Mouse (Mus musculus): ENCODE data around the gene Ank2.
"Not testable (repeated sequence)": the region's sequence is repeated elsewhere in the genome, so short reads cannot be mapped to it uniquely, and the experiment has no call there.

The Ank2 gene

DNA sequence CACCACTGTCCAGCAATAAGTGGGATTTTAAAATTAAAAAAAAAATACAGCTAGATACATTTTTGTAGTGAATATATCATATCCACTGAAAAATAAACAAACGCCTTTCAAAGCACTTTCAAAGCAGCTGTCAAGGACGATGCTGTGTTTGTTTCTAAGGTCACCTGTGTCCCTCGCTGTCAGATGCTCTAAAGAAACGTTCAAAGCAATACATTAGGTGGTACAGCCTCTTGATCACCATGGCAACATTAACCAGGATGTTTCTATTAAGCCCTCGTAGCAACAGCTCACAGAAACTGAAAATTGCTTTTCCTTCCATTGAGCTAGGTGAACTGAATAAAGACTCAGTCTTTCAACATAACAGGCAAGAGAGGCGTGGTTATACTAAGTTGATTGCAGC lies 17.5 kb downstream of the Ank2 start:
- no peak for DNase-seq

DNA sequence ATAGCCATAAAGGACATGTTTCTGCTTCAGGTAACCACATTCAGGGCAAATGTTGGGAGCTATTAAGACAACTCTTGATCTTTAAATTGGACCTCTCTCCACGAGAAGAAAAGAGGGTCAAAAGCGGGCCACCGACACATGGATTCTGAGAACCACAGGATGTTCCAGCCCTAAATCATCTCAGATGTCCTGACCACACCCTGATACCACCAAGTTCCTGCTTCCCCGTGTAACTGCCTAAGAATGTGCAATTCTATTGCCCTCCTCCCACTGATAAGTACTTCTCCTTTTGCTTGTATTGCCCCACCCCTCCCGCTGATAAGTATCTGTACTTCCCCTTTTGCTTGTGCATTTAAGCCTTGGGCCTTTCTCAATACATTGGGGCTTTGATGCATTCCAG lies 18.8 kb downstream of the Ank2 start:
- not testable (repeated sequence) for DNase-seq

DNA sequence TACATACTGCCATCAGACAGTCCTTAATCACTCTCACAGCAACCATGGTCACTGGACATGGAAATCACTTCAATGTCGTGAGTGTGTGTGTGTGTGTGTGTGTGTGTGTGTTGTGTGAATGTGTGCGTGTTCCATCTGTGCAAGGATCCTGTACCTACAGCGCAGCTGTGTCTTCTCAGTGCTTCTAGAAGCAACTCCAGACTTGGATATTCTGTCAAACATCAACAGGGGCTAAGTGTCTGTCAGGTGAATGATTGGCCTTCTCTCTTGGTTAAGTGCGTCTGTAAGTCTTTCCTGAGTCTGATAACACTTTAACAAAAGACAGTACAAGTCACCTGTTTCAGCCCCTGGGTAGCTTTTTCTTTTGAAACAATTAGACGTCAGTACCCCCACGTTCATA lies 25.0 kb downstream of the Ank2 start:
- DNase-seq = no peak

DNA sequence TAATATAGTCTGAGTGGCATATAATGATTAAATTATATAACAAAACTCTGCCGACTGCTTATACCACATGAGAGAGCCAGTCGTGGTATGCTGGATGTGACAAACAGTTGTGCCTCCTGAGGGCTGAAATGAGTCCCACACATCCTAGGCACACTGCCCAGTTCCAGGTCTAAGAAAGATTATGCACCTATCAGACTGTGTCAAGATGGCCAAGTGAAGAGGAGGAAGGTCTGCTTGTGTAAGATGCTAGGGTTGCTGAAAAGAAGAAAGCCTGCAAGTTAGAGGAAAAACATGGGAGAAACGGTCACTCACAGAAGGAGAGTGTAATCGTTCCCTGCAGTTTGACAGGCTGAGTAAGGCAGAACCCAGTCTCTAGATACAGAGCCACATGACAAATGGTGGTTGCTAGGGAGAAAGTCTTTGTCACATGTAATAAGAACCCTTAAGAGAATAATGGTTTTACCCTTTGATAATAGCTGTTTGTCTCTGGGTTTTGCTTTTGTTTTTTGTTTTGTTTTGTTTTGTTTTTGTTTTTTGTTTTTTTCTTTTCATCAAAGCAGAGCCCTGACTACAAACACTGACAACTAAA lies 29.9 kb downstream of the Ank2 start:
- no peak for DNase-seq

DNA sequence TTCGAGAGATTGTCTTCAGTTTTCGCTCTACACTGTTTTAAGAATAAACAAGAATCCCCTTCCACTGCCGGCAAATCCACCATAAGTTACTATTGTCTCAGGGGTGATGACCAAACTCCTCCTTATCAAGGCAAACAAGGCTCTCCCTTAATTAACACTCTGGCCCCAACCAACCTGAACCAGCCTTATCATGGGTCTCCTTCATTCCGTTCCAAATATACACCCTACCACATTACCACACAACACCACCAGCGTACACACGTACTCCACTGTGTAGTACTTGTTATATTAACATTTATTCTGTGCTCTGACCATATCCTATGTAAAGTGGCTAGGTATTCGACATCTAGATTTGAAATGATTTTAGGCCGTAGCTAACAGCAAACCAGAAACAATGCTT lies 30.6 kb downstream of the Ank2 start:
- no peak for DNase-seq

DNA sequence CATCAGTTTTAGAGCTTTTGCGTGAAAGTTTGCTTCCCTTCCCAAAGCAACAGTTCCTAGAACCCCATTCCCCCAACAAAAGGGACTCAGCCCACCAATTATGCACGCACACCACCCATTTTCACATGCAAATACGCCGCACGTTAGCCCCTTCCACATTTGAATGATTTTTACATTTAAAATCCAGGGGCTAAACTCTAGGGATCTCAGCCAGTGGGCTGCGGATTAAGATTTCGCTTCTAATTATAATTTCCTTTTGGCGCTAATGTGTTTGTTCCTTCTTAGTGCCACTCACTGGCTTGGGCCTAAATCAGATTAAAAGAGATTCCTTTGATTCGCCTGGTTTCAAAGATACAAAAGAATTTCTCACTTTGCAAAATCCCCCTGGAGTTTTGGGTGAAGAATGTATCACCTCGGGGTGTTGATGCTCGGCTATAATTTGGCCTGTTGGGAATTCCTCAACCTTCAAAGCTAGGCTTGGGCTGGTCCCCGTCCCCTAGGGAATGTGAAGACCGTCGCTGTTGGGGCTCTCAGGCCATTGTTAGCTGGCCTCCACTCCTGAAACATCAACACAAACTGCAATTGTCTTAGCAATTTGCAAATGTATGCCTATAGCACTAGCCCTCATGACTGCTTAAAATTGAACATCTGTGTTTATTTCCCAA lies 35.2 kb downstream of the Ank2 start:
- DNase-seq = no peak

DNA sequence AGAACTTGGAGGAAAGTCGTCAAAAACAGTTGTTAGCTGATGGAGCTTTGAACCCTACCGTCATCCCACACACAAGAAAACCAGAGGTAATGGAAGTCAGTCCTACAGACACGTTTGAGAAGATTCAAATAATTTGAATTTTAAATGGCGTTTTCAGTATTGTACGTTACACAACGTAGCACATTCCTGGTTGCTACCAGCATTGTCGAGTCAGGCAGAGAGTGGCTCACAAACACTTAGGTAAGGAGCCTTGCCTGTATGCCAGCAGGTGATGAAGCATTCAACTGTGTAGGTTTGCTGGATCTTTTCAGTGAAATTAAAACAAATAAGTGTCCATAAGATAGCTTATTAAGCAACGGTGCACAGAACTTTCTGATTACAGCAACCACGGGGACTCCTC lies 36.0 kb downstream of the Ank2 start:
- no peak for DNase-seq

DNA sequence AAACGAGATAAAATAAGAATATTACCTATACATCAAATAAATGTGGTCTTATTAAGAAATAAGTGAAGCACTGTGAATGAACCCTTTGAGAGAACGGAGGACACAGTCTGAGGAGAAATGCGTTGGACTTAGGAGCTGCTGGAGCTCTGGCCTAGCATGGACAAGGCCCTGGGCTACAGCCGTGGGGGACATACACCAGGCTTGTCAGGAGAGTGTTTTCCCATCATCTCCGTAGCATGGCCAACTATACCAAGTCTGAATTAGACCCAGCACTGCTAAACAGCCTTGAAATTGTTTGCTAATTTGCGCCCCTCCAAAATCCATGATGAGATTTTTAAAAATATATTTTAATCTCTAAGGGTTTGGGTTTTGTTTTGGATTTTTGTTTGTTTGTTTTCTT lies 36.7 kb downstream of the Ank2 start:
- DNase-seq = no peak

DNA sequence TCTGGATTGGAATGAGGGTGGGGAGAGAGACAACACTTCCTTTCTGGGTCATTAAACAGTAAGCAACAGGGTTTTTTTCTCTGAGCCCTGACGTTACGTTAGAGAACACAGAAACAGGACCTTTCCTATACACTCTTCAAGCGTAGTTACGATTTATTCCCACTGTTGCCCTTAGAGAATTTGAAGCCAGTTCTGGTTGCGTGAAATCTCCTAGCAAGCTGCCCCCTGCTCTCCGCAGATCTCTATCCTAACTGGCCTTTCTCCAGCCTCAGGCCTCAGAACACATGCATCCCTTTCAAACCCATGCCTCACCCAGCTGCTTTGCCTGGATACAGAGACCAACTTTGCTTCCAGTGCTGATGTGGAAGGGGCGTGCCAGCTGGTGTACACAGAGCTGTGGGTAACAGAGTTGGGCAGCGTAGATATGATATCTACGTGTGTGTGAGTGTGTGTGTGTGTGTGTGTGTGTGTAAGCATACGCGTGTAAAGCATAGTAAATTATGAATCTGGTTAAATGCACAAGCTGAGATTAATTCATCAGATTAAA lies 38.2 kb downstream of the Ank2 start:
- no peak for DNase-seq

DNA sequence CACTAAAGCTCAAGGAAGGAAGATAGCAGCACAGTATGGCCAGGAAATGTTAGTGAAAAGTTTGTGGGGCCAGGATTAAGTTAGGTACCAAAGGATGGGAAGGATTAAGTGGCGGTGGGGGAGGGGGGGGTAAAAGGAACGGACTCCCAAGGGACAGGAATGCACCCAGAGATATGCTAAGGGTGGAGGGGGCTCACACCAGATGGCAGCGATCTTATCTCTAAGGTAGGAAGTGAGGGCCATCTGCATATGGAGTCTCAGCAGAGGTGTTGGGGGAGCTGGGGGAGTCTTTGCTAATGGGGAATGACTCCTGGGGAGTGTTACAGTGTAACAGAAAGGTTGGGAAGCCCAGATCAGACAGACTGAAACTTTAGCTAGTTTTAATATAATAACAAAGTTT lies 39.3 kb downstream of the Ank2 start:
- DNase-seq = no peak

DNA sequence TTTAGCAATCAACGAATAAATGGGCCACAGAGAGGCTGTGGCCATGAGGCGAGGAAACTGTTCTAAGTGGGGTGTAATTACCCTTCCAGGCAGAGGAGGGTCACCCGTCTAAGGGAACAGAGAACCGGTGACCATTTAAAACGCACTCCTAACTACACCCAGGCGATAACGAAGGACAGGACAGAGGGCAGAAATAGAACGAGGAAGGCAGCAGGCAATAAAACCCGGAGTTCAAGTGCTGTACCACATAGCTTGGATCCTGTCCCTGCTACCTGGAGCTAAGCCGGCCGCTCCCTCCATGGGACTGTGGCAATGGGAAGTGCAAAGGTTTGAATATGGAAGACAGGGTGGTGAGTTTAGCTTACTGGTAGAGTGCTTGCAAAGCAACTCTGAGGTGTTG lies 40.2 kb downstream of the Ank2 start:
- DNase-seq = no peak

DNA sequence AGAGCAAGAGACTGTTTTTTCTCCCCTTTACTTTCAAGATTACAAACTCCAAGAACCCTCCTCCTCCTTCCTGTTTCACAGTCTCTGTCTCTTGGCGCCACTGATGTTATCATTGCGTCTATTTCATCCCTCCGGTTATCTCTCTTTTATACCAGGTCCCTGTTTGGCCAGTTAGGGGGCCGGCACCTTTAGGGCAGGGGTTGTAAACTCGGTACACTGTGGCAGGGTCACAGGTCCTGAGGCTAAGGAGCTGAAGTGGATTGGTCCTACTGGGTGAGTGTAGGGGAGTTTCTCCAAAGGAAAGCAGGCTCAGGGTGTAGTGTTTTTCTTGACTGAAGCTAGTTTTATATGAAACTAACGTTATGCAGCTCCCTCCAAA lies 40.7 kb downstream of the Ank2 start:
- DNase-seq = no peak

DNA sequence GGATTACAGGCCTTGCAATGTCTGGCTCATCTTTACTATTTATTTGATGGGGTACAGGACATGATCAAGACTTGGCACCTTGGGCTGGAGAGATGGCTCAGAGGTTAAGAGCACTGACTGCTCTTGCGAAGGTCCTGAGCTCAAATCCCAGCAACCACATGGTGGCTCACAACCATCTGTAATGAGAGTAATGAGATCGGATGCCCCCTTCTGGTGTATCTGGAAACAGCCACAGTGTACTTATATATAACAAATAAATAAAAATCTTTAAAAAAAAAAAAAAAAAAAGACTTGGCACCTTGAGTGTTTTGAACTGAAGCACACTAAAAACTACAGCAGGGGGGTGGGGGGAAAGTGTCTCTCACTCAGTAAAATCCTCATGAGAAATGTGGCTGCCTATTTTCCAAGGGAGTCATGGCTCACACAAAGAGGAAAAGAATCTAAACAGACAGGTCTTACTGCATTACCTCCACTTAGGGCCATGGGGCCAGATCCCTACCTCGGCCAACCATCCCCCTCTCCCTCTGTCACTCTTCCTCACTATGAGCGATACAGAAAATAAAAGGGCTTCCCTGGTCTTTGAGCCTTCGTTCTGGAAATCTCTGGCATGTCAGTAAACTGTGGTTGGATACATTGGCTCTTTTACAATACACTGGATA lies 41.3 kb downstream of the Ank2 start:
- no peak for DNase-seq

DNA sequence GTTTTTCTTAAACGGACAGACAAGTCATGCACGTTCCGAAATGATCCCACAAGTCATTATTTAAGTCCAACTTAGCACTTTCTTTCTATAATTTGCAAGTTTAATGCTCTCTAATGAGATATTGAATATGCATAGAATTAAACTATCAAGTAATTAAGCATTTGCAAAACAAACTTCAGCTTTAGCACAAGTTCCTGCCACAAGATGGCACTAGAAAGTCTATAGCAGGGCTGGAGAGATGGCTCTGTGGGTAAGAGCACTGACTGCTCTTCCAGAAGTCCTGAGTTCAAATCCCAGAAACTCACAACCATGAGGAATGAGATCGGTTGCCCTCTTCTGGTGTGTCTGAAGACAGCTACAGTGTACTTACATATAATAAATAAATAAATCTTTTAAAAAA lies 45.4 kb downstream of the Ank2 start:
- DNase-seq = no peak

DNA sequence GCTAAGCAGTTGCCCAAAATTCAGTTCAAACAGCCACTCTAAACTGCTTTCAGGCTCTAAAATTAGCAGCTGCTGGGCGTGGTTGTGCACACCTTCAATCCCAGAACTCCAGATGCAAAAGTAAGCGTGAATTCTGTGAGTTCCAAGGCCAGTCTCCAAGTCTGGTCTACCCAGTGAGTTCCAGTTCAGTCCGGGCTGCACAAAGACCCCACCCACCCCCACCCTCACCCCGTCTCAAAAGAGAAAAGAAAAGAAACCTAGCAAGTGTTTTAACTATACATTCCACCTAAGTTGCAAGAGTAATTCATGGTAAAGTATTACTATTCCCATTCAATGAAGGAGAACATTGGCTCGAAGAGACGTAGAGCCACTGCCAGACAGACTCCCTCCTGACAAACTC lies 45.9 kb downstream of the Ank2 start:
- no peak for DNase-seq

DNA sequence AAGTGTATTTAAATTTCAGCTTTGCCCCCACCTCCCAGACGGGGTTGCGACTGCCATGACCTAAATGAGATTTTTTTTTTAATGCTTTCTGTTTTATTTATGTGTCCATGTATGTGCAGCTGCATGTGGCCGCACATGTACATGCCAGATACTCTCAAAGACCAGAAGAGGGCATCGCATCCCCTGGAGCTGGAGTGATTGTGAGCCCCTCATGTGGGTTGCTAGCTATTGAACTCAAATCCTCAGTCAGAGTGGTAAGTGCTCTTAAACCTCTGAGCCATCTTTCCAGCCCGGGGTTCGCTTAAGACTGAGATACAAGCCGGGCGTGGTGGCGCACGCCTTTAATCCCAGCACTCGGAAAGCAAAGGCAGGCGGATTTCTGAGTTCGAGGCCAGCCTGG lies 46.9 kb downstream of the Ank2 start:
- no peak for DNase-seq

DNA sequence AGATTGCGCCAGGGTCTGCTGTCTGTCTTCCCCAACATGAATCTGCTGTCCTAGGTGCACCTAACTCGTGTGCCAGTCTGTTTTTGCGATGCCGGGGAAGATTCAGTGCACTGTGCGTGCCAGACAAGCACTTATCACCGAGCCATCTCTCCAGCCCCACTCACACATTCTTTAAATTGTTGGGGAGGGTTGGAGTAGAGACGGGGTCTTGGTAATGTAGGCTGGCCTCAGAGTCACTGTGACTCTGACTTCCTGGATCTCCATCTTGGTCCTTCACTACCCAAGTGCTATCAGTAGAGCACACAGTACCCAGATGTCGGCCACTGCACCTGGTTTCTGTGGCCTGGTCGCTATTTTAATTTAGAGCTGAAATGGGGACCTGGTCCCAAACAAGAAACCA lies 47.4 kb downstream of the Ank2 start:
- no peak for DNase-seq

DNA sequence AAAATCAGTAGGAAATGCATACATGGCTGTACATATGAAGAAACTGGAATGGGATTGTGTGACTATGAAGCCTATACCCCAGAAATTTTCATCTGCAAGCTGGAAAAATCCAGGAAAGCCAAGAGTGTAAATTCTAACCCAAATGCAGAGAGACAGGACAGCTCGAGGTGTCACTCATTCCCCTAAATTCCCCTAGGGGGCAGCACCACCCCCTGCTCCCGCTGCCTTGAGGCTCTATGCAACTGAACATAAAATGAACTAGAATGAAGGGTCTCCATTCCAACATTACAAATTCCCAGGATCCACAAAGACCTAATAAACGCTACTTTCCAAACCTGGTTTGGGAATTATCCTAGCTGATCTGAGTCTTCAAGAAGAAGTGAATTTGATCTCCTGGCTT lies 48.1 kb downstream of the Ank2 start:
- peak in 1 of 2 experiments; percentile 28 for DNase-seq

DNA sequence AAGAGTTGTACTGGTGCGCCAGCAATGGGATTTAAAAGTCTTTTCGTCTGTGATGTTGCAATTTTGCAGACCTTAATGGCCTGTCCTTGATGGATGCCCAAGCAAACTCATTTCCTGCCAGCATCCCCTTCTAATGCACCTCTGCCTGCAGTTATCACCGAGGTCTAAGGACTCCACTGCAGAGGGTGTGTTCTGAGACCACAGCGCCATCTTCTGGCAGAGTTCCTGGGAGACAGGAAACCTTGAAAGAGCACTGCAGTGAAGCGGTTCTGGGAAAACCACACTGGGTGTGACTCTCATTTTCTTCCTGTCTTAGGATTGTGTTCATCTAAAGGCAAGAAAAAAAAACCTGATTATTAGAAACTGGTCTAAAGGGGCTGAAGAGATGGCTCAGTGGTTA lies 53.0 kb downstream of the Ank2 start:
- DNase-seq = peak; percentile 27 to 41

DNA sequence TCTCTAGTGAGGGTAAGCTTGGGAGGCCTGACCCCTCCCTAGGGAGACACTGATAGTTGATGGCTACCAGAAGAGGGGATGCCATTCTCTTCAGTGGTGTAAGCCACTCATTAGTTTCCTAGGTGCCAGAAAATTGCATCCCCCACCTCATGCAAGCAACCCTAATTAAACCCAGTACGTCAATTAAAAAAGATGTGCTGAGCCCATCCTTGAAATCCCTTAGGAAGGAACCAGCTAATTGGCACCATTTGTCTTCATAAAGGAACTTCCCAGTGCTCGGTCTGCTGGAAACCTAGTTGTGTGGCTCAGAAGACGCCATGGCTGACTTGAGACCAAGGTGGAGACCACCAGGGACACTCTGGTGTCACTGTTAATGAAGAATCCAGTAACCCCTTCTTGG lies 65.9 kb downstream of the Ank2 start:
- no peak for DNase-seq

DNA sequence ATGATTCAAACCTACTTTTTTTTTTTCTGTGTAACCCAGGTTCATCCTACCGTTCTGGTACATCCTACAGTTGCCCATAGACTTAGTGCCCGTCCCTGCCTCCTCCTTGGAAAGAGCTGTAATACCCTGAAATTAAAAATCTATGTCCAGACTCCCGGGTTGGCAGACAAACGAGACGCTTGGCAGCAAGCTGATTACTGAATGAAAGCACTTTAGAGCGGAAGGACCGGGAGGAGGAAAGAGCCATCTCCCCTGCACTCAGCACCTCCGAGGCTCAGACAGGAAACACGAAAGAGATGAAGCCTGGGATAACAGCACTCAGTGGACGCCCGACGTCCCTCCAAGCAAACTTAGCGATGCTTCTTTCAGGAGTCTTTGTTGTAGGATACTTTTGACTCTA lies 69.3 kb downstream of the Ank2 start:
- no peak for DNase-seq

DNA sequence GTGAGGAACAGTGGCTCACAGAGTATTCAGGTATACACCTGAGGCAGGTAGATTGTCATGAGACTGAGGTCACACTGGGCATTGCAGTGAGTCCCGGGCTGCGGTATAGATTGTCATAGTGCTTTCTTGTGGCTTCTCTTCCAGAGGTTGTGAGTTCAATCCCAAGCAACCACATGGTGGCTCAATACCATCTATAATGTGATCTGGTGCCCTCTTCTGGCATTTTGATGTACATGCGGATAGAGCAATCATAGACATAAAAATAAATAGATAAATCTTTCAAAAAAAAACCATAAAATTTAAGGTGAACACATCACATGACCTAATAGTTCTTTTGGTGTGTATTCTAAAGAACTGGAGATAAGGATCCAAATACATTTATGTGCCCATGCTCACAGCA lies 70.6 kb downstream of the Ank2 start:
- no peak for DNase-seq

DNA sequence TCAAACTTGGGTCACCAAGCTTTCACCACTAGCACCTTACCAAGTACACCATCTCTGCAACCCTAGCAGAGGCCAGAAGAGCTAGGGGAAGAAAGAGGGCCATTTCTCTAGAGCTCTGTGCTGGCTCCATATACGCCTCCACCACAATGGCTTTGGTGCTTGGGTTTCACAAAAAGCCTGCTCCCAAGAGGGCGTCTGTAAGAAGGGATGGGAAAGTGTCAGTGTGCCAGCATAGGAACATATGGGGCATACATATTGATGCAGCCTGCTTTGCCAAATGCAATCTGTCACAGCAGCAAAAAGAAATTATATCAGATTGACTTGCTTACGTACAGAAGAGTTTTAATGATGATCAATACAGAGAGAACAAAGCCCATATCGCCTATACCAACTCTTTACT lies 82.2 kb downstream of the Ank2 start:
- DNase-seq = no peak

DNA sequence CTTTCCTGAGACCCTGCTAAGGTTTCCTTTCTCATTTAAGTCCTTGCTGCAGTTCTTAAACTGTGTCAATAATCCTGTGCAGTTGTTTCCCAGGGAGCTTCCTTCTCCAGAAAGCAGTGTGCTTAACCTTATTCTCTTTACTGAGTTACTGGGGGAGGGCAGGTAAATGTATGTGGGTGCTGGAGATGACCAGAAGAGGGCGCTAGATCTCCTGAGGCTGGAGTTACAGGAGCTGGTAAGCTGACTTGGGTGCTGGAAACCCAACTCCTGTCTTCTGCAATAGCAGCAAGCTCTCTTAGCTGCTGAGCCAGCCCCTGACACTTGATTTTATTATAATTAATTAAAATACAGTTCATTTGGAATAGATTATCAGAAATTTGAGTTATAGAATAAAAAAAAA lies 84.7 kb downstream of the Ank2 start:
- no peak for DNase-seq
